Mouse (Mus musculus) heart, adult 18-20 months (tissue): ENCODE results near the gene Tmem176a. TPM values are rescaled to one million over a fixed set of nuclear protein-coding genes. Genes with fewer than 3 reads are reported as not detected.
"Not testable (repeated sequence)": the region's sequence is repeated elsewhere in the genome, so short reads cannot be mapped to it uniquely, and the experiment has no call there.

Experiments used
- DNase-seq, 2 experiments: peaks; one replicate each; pipeline ENCODE4 v3.0.0; 2021 to 2022; ENCODE audit warnings: mixed read lengths in 1 of 2
- total RNA-seq, 2 experiments: library from RNA; stranded (reverse); gene quantifications; 2 replicates each; pipeline ENCODE4 v1.2.3; 2021

Tmem176a gene
- total RNA-seq, 2 experiments from 2014 or later, result 14.7 to 20.6 TPM

DNA sequence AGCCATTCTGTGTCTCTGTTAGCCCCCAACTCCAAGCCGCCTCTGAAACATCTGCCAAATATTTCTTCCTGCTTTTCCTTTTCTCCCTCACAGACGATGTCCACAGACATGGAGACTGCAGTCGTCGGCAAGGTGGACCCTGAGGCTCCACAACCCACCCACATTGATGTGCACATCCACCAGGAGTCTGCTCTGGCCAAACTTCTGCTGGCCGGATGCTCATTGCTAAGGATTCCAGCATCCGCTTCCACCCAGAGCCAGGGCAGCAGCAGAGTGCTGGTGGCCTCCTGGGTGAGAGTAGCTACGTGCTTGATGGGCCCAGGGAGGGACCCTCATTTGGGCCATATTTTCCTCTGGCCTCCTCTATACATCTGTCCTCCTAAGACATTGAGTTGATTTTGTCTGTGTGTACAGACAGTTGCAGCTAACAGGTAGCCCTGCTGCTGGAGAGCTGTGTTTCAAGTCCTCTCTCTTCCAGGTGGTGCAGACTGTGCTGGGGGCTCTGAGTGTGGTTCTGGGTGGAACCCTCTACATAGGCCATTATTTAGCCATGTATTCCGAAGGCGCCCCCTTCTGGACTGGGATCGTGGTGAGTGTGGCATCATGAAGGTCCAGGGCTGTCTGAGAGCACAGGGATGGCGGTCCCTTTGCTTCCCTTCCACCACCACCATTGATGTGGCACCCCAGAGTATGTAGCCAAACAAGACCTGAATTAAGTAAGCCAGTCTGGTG, 1.6 kb downstream of the Tmem176a start:
- peak; percentile 48 to 67 for DNase-seq

DNA sequence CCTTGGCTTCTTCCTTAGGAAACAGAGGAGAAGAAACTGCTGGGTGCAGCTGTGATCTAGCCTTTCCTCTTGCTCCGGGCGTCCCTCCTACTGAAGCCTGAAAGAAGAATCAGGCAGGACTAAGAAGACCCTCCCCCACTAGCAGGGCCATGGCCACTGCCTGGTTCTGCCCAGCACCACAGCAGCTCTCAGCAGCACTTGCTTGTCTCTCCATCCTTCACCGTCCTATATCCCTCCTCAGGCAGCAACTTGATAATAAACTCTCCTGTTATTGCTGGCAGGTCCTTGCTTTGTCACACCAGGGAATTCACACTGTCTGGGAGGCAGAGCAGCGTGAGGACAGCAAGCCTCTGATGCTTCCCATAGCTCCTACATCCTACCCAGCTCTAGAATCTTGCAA, 4.4 kb downstream of the Tmem176a start:
- no peak for DNase-seq

DNA sequence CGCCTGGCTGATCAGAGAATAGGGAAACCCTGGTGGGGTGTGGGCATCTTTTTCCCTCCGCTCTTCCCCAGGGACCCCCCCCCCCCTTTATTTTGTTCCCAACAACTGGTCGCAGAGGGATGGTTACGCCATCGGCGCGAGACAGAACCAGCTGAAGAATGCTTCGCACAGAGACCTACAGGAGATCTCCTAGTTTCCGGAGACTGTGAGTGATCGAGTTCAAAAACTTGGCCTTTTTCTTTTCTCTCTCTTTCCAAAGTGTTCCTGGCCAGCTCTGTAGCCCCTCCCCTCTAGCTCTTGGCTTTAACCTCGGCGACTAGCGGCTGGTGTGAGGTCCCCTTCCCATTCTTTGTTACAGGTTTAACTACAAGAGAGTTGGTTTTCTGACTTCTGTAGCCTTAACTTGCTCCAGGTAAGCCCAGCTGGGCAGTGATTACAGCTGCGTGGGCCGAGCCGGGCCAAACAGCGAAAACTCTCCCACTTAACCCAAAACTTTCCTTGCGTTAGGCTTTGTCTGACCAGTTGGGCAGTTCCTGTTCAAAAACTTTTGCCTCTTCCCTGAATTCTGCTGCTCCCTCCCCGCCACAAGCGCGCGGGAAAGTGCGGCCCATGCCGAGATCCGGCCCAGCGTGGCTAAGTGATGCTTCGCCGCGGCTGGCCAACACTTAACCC, 11.2 kb downstream of the Tmem176a start:
- peak; percentile 66 to 79 for DNase-seq

DNA sequence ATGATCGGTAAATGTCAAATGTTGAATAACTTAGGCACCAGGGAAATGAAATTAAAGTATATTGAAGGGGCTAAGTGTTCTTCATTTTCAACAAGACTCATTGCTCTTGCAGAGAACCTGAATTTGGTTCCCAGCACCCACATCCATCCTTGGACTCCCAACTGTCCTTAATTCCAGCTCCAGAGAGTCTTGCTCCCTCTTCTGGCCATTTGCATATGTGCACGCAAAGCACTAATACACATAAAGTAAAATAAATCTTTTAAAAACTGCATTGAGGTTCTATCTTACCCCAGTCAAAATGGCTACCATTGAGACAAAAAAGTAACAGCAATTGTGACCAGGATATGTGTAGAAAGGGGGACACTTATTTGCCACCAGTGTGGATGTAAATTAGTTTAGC, 13.4 kb downstream of the Tmem176a start:
- no peak for DNase-seq

DNA sequence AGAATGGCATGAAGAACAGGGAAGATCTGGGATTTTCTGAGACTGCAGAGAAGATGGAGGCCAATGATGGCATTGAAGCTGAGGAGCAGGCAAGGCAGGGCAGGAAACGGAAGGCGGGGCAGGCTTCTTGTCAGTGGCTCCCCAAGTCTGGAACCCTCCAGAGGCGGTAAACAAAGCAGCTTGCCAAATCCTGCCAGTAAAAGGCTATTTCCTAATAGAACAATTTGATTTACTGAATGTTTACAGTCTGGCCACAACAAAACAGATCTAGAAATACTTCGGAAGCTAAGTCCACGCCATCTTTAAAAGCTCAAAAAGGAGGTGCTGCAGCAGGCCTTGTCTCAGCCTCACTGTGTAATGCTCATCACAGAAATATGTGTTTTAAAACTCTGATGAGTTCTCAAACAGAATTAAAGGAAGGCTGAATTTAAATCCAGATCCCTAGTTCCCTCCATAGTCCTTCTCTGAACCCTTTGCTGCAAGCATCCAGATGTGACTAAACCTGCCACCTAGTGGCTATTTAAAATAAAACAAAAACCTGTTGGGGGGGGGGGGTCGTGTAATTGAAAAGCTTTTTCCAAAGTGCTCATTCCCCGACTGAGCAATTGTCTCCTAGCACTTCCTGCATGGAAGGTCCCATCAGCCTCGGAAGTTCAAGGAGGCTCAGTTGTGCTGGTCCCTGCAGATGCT, 17.0 kb downstream of the Tmem176a start:
- no peak for DNase-seq

DNA sequence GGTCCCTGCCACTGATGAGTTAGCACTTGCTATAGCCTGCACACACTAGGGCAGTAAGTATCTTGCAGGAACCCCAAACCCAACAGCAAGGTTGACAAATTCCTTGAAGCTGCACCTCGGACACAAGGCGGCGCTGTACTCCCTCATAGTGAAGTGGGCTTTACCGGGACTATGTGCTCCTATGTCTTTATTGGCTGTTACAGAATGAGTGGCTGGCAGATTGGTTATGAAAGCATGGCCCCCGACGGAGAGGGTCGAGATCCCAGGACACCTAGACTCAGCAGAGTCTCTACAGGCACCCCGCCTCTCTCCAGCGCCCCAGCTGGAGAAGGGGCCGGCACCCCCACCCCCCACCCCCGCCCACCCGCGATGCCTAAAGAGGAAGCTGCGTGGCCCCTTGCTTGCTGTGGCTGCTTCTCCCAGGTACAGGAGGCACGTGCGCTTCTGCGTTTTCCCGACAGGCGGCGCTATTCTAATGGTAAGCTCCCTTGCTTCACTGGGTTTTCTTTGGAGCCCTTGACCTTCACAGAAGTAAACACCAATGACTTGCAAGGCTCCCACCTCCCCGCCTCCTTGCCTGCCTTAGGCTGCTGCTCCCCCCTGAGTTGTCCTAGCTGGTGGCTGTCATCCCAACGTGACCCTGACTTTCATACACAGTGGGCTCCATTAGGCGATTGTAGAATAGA, 19.6 kb downstream of the Tmem176a start:
- peak; percentile 38 to 53 for DNase-seq

DNA sequence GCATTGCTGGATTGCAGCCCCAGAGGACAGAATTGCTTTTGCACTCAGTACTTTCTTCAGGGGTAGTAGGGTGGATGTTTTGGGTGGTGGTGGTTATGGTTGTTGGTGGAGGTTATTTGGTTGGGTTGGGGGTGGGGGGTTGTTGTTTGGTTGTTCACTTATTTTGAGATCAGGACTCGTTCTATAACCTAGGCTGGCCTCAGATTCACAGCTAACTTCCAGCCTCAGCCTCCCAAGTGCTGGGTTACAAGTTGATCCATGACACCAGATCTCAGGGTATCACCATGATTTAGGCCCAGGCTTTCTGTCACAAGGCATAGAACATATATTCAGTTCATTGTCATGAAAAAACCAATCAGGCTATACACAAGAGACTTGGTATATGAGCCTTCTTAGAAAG, 20.1 kb downstream of the Tmem176a start:
- DNase-seq, result no peak

DNA sequence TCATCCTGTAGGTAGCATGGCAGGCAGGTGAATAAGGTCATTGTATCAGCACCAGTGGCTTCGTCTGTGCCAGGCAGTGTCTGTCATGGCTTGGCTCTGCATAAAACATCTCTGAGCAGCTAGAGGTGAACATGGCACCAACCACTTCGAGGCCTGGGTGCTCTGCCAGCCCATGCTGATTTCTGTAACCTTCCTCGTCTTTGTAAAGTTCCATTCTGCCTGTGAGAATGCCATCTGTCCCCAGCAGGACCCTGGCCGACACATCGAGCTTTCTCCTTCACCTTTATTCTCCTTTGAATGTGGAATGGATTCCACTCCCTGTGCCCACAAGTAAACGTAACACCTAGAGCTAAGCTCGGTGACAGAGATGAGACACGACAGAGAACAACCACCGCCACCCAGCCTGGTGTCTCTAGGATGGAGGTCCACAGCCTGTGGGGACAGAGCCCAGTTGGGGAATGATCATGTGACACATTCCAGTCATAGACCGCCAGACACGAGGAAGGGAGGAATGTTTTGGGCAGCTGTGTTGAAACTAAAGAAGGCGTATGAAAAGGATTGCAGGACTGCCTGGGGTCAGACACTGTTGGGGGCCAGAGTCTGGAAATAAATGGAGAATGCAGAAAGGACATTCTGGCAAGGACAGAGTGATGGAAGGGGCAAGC, 21.0 kb downstream of the Tmem176a start:
- no peak for DNase-seq

DNA sequence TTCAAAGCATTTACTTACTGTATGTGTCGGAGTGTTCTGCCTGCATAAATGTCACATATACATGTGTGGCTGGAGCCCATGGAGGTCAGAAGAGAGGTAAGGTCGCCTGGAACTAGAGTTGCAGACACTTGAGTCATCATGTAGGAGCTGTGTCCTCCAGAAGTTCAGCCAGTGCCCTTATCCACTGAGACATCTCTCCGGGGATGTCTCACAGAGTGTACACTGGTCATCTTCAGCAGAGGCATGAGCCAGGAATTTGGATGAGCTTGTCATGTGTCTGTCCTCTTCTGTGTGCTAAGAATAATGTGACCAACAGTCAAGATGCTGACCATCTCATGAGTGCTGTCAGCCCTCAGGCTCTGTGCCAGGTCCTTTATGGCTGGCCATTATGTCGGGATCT, 22.1 kb downstream of the Tmem176a start:
- DNase-seq, result no peak

DNA sequence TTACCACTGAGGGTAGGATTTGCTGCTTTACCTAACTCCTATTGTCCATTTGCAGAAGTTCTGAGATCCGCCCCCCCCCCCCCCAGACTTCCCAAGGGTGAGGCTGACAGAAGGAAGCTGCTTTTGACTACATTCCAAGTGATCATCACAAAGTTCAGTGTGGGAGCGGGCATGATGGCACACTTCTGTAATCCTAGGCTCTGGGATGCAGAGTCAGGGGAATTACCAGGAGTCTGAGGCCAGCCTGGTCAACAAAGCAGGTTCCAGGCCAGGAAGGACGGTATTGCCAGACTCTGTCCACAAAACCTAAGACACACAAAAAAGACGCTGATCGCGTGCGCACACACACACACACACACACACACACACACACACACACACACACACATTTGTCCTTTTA, 22.8 kb downstream of the Tmem176a start:
- DNase-seq, result no peak

DNA sequence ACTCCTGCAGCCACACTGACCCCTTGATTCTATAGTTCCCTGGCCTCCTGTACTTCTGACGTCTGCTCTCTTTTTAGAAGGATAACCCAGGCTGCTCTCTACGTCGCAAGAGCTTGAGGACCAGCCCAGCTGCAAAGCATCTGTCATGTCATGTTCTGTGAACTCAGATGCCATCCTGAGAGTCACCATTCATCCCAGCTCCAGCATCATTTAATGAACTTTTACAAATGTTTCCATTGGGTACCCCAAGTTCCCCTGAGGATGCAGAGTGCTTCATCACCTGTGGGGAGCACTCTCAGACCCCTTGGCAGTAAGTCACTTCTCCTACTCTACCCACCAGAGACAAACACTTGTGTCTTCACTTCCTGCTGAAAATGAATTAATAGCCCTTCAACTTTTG, 23.5 kb downstream of the Tmem176a start:
- DNase-seq, result no peak

DNA sequence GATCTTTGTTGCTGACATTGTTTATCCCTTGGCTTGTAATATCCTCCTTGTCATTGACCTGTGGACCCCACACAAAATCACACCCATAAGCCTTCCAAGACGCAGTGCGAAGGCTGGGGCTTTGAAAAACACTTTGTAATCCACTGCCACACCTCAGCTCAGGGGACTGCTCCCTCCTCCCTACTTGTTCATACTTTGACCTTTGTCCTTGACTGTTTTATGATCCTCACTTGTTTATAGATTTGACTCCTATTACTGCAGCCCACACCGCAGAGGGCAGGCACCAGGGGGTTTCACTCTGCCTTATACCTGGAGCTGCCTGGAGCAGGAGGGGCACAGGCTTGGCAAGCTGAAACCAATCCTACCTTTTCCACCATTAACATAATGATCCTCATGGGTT, 24.0 kb downstream of the Tmem176a start:
- DNase-seq, result no peak

DNA sequence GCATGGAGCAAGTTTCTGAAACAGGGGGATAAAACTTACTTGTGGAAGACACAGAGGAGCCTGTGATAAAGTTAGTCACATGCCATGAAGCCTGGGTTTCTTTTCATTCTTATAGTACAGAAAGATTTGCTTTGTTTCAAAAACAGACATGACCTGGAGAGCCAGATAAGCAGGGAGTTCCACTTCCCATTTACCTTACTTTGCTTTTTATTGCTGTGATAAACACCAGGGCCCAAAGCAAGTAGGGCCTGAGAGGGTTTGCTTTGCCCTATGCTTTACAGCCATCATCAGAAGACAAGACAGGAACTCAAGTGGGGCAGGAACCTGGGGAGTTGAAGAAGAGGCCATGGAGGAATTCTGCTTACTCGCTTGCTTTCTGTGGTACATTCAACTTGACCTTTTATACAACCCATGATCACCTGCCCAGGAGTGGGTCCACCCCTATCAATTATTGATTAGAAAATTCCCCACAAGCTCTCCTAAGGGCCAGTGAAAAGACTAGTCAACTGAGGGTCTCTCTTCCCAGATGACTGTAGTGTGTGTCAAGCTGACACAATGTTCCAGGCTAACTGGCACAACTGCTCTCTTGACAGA, 24.5 kb downstream of the Tmem176a start:
- no peak for DNase-seq

DNA sequence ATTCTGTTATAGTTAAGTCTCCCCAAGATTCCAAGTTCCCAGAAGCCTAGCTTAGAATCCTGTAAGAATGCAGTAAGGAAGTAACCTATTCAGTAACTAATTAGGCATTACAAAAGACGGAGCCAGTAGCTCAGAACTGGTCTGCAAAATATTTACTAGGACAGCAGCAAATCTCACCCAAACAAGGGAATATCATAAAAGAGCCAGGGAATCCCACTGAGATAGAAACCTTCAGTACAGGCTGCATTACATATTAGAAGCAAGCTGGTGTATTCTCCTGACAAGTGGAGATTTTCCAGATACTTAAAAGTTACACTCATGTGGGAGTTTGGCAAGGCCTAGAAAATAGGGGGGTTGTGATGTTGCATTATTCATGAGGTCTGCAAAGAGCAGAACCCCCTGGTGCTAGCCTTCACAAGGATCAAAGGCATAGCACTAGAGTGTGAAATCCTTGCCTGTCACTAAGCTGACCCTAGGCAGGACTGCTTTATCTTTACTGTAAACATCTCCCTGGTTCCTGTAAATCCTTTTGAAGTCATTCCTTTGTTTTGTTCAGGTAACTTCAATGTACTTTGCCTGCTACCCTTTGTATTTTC, 25.7 kb downstream of the Tmem176a start:
- DNase-seq, result not testable (repeated sequence)

DNA sequence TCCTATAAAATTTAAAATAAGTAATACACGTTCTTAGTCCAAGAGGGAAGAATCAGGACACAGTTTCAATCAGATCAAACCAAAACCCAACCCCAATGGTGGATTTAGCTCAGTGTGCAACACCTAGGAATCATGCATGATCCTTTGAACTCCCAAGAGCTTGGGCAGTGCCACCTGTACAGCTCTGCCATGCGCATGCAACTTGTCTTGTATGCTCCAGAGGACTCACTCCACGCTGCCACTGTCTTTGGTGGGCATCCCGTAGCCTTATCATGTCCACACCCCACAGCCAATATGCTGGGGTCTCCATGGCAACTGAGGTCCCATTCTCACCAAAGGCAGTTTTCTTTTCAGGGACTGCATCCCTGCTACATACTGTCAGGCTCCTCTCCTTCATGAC, 26.4 kb downstream of the Tmem176a start:
- DNase-seq, result no peak

DNA sequence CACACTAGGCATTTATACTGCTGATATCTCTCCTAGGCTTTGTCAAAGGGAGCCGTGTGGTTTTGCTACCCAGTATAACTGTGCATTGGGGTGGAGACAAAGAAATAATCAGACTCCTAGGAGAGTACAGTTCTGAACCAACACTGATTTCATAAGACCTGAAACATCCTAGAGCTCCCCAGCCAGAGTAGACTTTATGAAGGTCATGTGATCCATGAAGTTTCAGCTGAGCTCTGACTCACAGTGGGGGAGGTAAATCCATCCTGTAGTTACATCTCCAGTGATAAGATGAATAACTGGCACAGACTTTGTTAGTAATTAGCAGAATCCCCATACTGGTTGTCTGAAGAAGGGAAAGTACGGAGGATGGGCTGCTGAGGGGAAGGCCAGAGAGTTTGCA, 29.1 kb downstream of the Tmem176a start:
- DNase-seq, result no peak

DNA sequence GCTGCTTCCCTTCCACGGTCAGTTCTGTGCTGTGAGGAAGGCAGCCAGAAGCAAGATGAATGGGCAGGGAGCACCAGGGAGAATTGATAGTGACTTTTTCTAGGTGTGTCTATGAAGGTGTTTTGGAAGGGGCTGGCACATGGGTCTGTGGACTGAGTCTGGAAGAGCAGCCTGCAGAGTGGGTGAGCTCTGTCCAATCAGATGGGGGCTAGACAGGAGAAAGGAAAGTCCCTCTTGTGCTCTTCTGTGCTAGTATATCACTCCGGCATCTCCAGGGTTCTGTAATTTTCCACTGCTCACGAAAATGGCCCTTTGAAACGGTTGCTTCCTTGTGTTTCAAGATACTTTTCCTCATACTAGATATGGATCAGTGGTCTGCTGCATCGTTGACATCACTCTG, 31.9 kb downstream of the Tmem176a start, which contains the start of gene Aoc1:
Gene Aoc1 (plus strand): TSS at position 301 of the 400 bp plus-strand sequence.
- no peak for DNase-seq

DNA sequence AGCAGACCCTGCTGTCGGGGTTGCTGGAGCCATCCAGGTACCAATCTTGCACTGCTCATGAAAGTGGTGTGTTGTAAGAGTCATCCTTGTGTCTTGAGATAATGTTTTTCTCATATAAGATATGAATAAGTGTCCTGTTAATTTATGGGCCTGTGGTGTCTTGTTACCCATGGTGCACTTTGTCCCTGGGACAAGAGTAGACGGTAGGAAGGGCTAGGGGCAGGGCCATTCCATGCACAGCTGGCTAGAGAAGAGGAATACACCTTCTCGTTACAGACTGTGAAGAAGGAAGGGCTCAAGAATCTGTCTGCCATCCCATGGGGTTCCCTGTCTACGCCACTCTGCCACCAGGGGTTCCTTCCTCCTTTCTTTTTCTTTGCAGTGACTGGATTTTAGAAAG, 33.9 kb downstream of the Tmem176a start:
- DNase-seq, result no peak

DNA sequence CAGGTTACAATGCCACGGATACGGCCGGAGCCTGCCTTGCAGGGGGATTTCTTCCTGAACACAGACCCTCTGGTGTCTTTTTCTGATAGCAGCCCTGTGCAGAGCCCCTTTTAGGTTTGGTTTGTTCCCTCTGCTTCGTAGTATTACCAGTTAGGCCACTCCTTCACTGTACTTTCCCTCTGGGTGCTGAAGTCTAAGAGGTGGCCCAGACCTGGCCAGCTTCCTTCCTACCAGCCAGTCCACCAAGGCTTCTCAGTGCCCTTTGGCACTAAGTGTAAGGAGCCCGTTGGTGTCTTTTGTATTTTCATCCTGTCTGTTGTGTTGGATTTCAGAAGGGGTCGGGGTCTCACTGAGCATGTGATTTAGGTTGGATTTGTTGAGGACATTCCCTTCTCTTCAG, 34.8 kb downstream of the Tmem176a start:
- DNase-seq, result no peak

DNA sequence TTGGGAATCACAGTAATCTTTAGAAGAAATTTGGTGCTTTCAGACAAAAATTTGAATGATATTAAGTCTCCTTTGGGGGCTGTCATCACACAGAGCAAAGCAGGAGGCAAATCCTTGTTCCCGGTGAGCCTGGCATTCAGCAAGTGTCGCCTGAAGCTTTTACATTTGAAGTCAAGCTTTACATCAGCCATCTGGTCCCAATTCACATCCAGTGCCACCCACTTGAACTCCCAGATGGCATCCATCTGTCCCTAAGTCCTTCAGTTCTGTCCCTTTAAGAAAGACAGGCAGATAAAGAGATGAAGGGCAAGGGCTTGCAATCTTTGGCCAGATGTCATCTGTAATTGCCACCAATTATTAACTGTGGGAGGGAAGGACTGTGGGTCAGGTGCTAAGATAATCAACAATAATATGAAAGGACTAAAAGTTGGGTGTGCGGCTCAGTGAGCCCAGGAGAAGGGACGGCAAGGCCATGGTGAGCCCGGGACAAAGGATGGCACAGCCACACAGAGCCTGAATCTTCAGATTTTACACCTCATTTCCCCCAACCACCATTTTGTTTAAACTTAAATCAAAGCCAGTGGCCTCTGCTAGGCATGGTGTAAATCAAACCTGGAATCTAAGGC, 35.9 kb downstream of the Tmem176a start:
- no peak for DNase-seq

DNA sequence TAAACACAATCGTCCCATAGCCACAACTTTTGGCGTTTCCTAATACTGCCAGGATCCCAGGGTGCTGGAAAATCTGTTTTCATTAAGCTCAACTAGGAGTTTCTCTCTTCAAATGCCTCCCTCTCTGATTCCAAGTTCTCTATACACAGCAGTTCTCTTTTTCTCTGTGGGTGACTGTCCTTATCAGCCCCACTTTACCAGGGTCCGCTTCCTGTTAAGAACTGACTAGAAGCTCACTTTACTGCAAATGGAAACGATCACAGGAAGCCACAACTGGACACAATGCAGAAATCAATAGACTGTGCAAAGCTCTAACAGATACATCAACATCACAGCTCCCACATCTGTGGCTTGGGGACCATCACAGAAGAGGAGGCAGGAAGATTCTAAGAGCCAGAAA, 53.5 kb downstream of the Tmem176a start:
- no peak for DNase-seq
